Mouse (Mus musculus) stomach, postnatal 0 days (tissue): ENCODE data around the gene Krt27. TPM values are rescaled to one million over a fixed set of nuclear protein-coding genes. Genes with fewer than 3 reads are reported as not detected.

Experiments
- ATAC-seq: fragments of 200-750 bp; cut with Nextera tagmentation; 2 replicates; pipeline ENCODE4 v1.8.0; 2017; ENCODE audit not compliant: low FRiP score, low TSS enrichment
- DNase-seq: peaks from one replicate; pipeline ENCODE4 v3.0.0-alpha.2; 2016; ENCODE audit warnings: low spot score
- H3K27ac ChIP-seq: fragments of 300-500 bp; sonication (generic); replicated peaks from 2 replicates; pipeline ENCODE4 v1.5.1; 2014; ENCODE audit warnings: mild to moderate bottlenecking, control low read depth
- H3K27me3 ChIP-seq: fragments of 300-500 bp; sonication (generic); 2 replicates; pipeline ENCODE4 v1.6.1; 2014; ENCODE audit warnings: low read length; ENCODE audit not compliant: control insufficient read depth, insufficient read depth
- H3K36me3 ChIP-seq: fragments of 300-500 bp; sonication (generic); 2 replicates; pipeline ENCODE4 v1.6.1; 2014; ENCODE audit warnings: low read length, mixed read lengths; ENCODE audit not compliant: control insufficient read depth, insufficient read depth
- H3K4me1 ChIP-seq: fragments of 300-500 bp; sonication (generic); replicated peaks from 2 replicates; pipeline ENCODE4 v1.6.1; 2014; ENCODE audit warnings: antibody characterized with exemption; ENCODE audit not compliant: control insufficient read depth, insufficient read depth
- H3K4me2 ChIP-seq: fragments of 300-500 bp; sonication (generic); replicated peaks from 2 replicates; pipeline ENCODE4 v1.6.1; 2014; ENCODE audit warnings: low read depth, mild to moderate bottlenecking, control low read depth, moderate library complexity
- H3K4me3 ChIP-seq: fragments of 300-500 bp; sonication (generic); 2 replicates; pipeline ENCODE4 v1.5.1; 2014; ENCODE audit warnings: low read depth, low read length, control low read depth
- H3K9ac ChIP-seq: fragments of 300-500 bp; sonication (generic); 2 replicates; pipeline ENCODE4 v1.6.1; 2014; ENCODE audit warnings: mild to moderate bottlenecking, low read length, control low read depth, mixed read lengths
- H3K9me3 ChIP-seq: fragments of 300-500 bp; sonication (generic); 2 replicates; pipeline ENCODE4 v1.6.1; 2016; ENCODE audit warnings: low read length; ENCODE audit not compliant: control insufficient read depth
- CTCF ChIP-seq: IDR thresholded peaks from 2 replicates; pipeline ENCODE4 v1.5.1; 2016; ENCODE audit warnings: antibody characterized with exemption, low read depth, mild to moderate bottlenecking, moderate library complexity
- EP300 ChIP-seq: optimal IDR thresholded peaks from 2 replicates; pipeline ENCODE3; 2016; ENCODE audit warnings: antibody characterized with exemption
- WGBS: fragments of 180-500 bp; shearing (Covaris S2); extraction: QIAGEN DNeasy Blood & Tissue Kit; methylation state at CpG from one replicate; pipeline ENCODE4 v1.1.7; 2014; 5-methylcytosine and 5-hydroxymethylcytosine counted together
- polyA plus RNA-seq: library from polyadenylated mRNA; unstranded; fragments of >200 nt; fragmentation: Nextera tagmentation; extraction: Ambion mirVana; gene quantifications from 2 replicates; pipeline ENCODE4 v1.2.1, GENCODE M21; 2015

The Krt27 gene
- polyA plus RNA-seq, 1 experiment from 2014 or later, result not detected

GRCm38 (mm10) chr11:99321094-99321493 lies 29.8 kb downstream of the Krt27 start:
- H3K9ac ChIP-seq, result no peak overlapping the region
- 90% methylated on average over 14 of the region's 14 CpGs for WGBS
- DNase-seq, result no peak
- no peaks in the 10 kb centered on the region for H3K4me1 ChIP-seq
- no peak overlapping the region for H3K4me3 ChIP-seq
- ATAC-seq, result no peak
- no peak overlapping the region for H3K27ac ChIP-seq
- H3K4me2 ChIP-seq, result no peak overlapping the region
- TF ChIP-seq EP300 (no peak), CTCF (no peak)
- no peaks in the 10 kb centered on the region for H3K36me3 ChIP-seq
- no peaks in the 10 kb centered on the region for H3K9me3 ChIP-seq
- no peaks in the 10 kb centered on the region for H3K27me3 ChIP-seq

GRCm38 (mm10) chr11:99319127-99319526 lies 31.8 kb downstream of the Krt27 start:
- Histone ChIP-seq H3K4me2 (0 out of 2 replicates have a peak overlapping the region, but pooled peaks have one; percentile 15), H3K27me3 (no peaks in the 10 kb centered on the region), H3K9ac (no peak overlapping the region), H3K4me3 (no peak overlapping the region), H3K27ac (no peak overlapping the region), H3K9me3 (no peaks in the 10 kb centered on the region), H3K36me3 (no peaks in the 10 kb centered on the region), H3K4me1 (no peaks in the 10 kb centered on the region)
- TF ChIP-seq EP300 (no peak), CTCF (no peak)
- DNase-seq, result peak; percentile 14
- ATAC-seq, result no peak
- 23% methylated on average over 9 of the region's 9 CpGs for WGBS

GRCm38 (mm10) chr11:99316543-99316942 lies 34.4 kb downstream of the Krt27 start:
- DNase-seq (no peak), ATAC-seq (no peak)
- Histone ChIP-seq H3K9me3 (no peaks in the 10 kb centered on the region), H3K4me2 (no peak overlapping the region), H3K4me1 (no peaks in the 10 kb centered on the region), H3K27me3 (no peaks in the 10 kb centered on the region), H3K27ac (no peak overlapping the region), H3K4me3 (no peak overlapping the region), H3K36me3 (no peaks in the 10 kb centered on the region), H3K9ac (no peak overlapping the region)
- 36% methylated on average over 8 of the region's 8 CpGs for WGBS
- TF ChIP-seq EP300 (no peak), CTCF (no peak)

GRCm38 (mm10) chr11:99314594-99314993 lies 36.3 kb downstream of the Krt27 start:
- TF ChIP-seq CTCF (no peak), EP300 (no peak)
- ATAC-seq (no peak), DNase-seq (no peak)
- H3K9me3 ChIP-seq, result no peaks in the 10 kb centered on the region
- no peak overlapping the region for H3K4me2 ChIP-seq
- no peak overlapping the region for H3K4me3 ChIP-seq
- WGBS, result 46% methylated on average over 2 of the region's 2 CpGs
- no peak overlapping the region for H3K27ac ChIP-seq
- H3K4me1 ChIP-seq, result no peaks in the 10 kb centered on the region
- H3K36me3 ChIP-seq, result no peaks in the 10 kb centered on the region
- H3K9ac ChIP-seq, result no peak overlapping the region
- no peaks in the 10 kb centered on the region for H3K27me3 ChIP-seq

- no peaks in the 10 kb centered on the region for H3K36me3 ChIP-seq
- H3K9ac ChIP-seq, result no peak overlapping the region
- H3K4me3 ChIP-seq, result no peak overlapping the region
- H3K27ac ChIP-seq, result no peak overlapping the region
- H3K27me3 ChIP-seq, result no peaks in the 10 kb centered on the region
- no peak overlapping the region for H3K4me2 ChIP-seq
- H3K9me3 ChIP-seq, result no peaks in the 10 kb centered on the region
- ATAC-seq (no peak), DNase-seq (no peak)
- TF ChIP-seq EP300 (no peak), CTCF (peak; percentile 74)
- no peaks in the 10 kb centered on the region for H3K4me1 ChIP-seq
- 55% methylated on average over 1 of the region's 1 CpGs for WGBS
These were observed 40.0 kb downstream of the Krt27 start for GRCm38 (mm10) chr11:99310882-99311281.

GRCm38 (mm10) chr11:99307579-99307978 lies 43.3 kb downstream of the Krt27 start:
- DNase-seq (peak; percentile 79), ATAC-seq (0 out of 2 replicates have a peak, but pooled peaks have one; percentile 47)
- Histone ChIP-seq H3K36me3 (no peaks in the 10 kb centered on the region), H3K4me2 (no peak overlapping the region), H3K4me3 (no peak overlapping the region), H3K9me3 (no peaks in the 10 kb centered on the region), H3K9ac (no peak overlapping the region), H3K27ac (no peak overlapping the region), H3K4me1 (no peaks in the 10 kb centered on the region), H3K27me3 (no peaks in the 10 kb centered on the region)
- WGBS, result 42% methylated on average over 2 of the region's 2 CpGs
- TF ChIP-seq CTCF (peak; percentile 81), EP300 (no peak)

Other genes with a start within 250 kb of the Krt27 start
- 0.05 and 0.07 TPM in 2 replicates for gene Ccr7, start 196.0 kb downstream of the Krt27 start, polyA plus RNA-seq
- 90.3 and 91.6 TPM in 2 replicates for gene Smarce1, start 120.1 kb downstream of the Krt27 start, polyA plus RNA-seq
- 0.25 and 0.33 TPM in 2 replicates for gene Krt222, start 107.0 kb downstream of the Krt27 start, polyA plus RNA-seq
- not detected in 2 replicates for gene Krt24, start 65.8 kb downstream of the Krt27 start, polyA plus RNA-seq
- 0.12 TPM in 2 replicates for gene Krt25, start 28.2 kb downstream of the Krt27 start, polyA plus RNA-seq
- not detected in 2 replicates for gene Krt26, start 13.1 kb downstream of the Krt27 start, polyA plus RNA-seq
- 0.10 TPM in 1 of 2 replicates, not detected in the other for gene Krt28, start 23.8 kb upstream of the Krt27 start, polyA plus RNA-seq
- gene Krt10, start 38.3 kb upstream of the Krt27 start, polyA plus RNA-seq, result 431 and 466 TPM in 2 replicates
- 0.16 and 0.21 TPM in 2 replicates for gene Krt12, start 71.2 kb upstream of the Krt27 start, polyA plus RNA-seq
- 110 and 119 TPM in 2 replicates for gene Krt20, start 87.0 kb upstream of the Krt27 start, polyA plus RNA-seq
- gene Krt23, start 142.0 kb upstream of the Krt27 start, polyA plus RNA-seq, result 204 and 221 TPM in 2 replicates
- 0.07 TPM in 1 of 2 replicates, not detected in the other for gene Krt39, start 170.2 kb upstream of the Krt27 start, polyA plus RNA-seq
- gene Krt40, start 192.1 kb upstream of the Krt27 start, polyA plus RNA-seq, result not detected in 2 replicates
- gene Krtap3-3, start 199.8 kb upstream of the Krt27 start, polyA plus RNA-seq, result not detected in 2 replicates
- gene Krtap3-2, start 205.7 kb upstream of the Krt27 start, polyA plus RNA-seq, result 0.19 and 0.34 TPM in 2 replicates
- not detected in 2 replicates for gene Gm11939, start 208.4 kb upstream of the Krt27 start, polyA plus RNA-seq
- not detected in 2 replicates for gene Krtap3-1, start 215.5 kb upstream of the Krt27 start, polyA plus RNA-seq
- gene Krtap1-5, start 229.9 kb upstream of the Krt27 start, polyA plus RNA-seq, result not detected in 2 replicates
- not detected in 2 replicates for gene Krtap1-4, start 232.6 kb upstream of the Krt27 start, polyA plus RNA-seq
- gene Krtap1-3, start 240.2 kb upstream of the Krt27 start, polyA plus RNA-seq, result not detected in 2 replicates
- not detected in 2 replicates for gene Krtap9-3, start 247.0 kb upstream of the Krt27 start, polyA plus RNA-seq